ENCODE assay signal across 22 mouse cellular contexts in the genomic region with DNA sequence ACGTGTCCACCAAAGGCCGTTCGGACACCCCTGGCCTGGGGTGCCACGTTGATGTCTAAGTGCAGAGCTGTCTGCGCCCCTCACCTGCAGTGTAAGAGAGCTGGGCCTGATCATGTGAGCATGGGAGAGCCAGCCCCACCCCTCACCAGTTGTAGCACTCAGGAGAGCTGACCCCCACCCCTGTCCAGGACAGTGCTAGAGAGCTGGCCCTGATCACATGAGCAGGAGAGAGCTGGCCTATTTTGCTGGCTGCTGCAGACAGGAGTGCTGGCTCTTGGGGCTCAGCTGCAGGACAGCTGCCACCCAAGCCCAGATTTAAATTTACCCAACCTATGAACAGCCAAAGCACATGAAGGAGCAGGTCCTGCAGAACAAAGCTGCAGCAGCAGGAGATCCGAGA. TPM values are rescaled to one million over a fixed set of nuclear protein-coding genes. Genes with fewer than 3 reads are reported as not detected.
DNase-seq lines count a peak whose midpoint lies in the region; ATAC-seq and TF ChIP-seq lines count a peak whose summit lies in the region.
"Had no signal": no experiment of that assay in that cellular context is flagged by ENCODE, and none has a peak within 500 bp of the region (broad histone marks: within the 10 kb centered on the region; RNA-seq: fewer than 3 reads in every experiment).

No protein-coding gene starts in this region.

- peaks cover 49% of the 10 kb centered on the region for H3K4me1 ChIP-seq in heart, embryonic 13.5 days
- no peaks in the 10 kb centered on the region for H3K4me1 ChIP-seq in heart, adult 2 months (ENCODE audit: control insufficient read depth, insufficient read depth, low read length)
- no peaks in the 10 kb centered on the region; the same call in 1 of the 2 replicates for H3K4me1 ChIP-seq in bone marrow, adult 2 months (ENCODE audit: control insufficient read depth, insufficient read depth, low read length)
- H3K4me1 ChIP-seq in hindbrain, embryonic 13.5 days (replicated peaks), result peaks cover 13% of the 10 kb centered on the region
- no peaks in the 10 kb centered on the region for H3K4me1 ChIP-seq in midbrain, embryonic 14.5 days (ENCODE audit: control insufficient read depth, insufficient read depth, low read length)
- H3K4me1 ChIP-seq: embryonic facial prominence, embryonic 15.5 days had no signal

- no peaks in the 10 kb centered on the region for H3K9me3 ChIP-seq in heart, embryonic 13.5 days
- no peaks in the 10 kb centered on the region for H3K9me3 ChIP-seq in hindbrain, embryonic 13.5 days
- H3K9me3 ChIP-seq in midbrain, embryonic 14.5 days (ENCODE audit: control insufficient read depth, low read length), result no peaks in the 10 kb centered on the region
- H3K9me3 ChIP-seq: embryonic facial prominence, embryonic 15.5 days had no signal

- WGBS in heart, embryonic 13.5 days, result 76% methylated on average over 6 of the region's 6 CpGs
- 79% methylated on average over 6 of the region's 6 CpGs for WGBS in heart, adult 2 months
- WGBS in bone marrow, adult 2 months, result 90% methylated on average over 6 of the region's 6 CpGs
- 85% methylated on average over 6 of the region's 6 CpGs for WGBS in hindbrain, embryonic 13.5 days
- 82% methylated on average over 6 of the region's 6 CpGs for WGBS in midbrain, embryonic 14.5 days

- 0 out of 2 replicates have a peak, but pooled peaks have one; percentile 5 for ATAC-seq in heart, embryonic 13.5 days (ENCODE audit: extremely low read depth, insufficient number of reproducible peaks, low FRiP score, low TSS enrichment)
- ATAC-seq in hindbrain, embryonic 13.5 days (ENCODE audit: low FRiP score), result peak; percentile 32; the same call in 1 of the 2 replicates
- ATAC-seq in midbrain, embryonic 14.5 days (ENCODE audit: low FRiP score, low TSS enrichment), result 0 out of 2 replicates have a peak, but pooled peaks have one; percentile 8
- ATAC-seq: forebrain, embryonic 16.5 days; Patski had no signal

- no peaks in the 10 kb centered on the region for H3K79me2 ChIP-seq in heart, adult 2 months (replicated peaks; ENCODE audit: control insufficient read depth, insufficient read depth, low read length)

- TF ChIP-seq POLR2A in heart, adult 2 months (IDR thresholded peaks at IDR 0.05; ENCODE audit: insufficient read depth, low read depth, low read length), result no peak
- 0 out of 2 replicates have a peak, but pooled peaks have one; percentile 27 for TF ChIP-seq POLR2A in bone marrow, adult 2 months (IDR thresholded peaks at IDR 0.05; ENCODE audit: borderline replicate concordance, control insufficient read depth, low read depth, low read length)

- peaks cover 38% of the 10 kb centered on the region for H3K36me3 ChIP-seq in heart, embryonic 13.5 days
- H3K36me3 ChIP-seq in heart, adult 2 months (ENCODE audit: control insufficient read depth, insufficient read depth, low read length), result no peaks in the 10 kb centered on the region; the same call in 1 of the 2 replicates
- H3K36me3 ChIP-seq in hindbrain, embryonic 13.5 days, result peaks cover 30% of the 10 kb centered on the region; the same call in 1 of the 2 replicates
- peaks cover 7% of the 10 kb centered on the region; the same call in 1 of the 2 replicates for H3K36me3 ChIP-seq in midbrain, embryonic 14.5 days (ENCODE audit: control insufficient read depth, insufficient read depth, low read length)

- no peak for TF ChIP-seq CTCF in heart, adult 2 months (IDR thresholded peaks at IDR 0.05)
- TF ChIP-seq CTCF in bone marrow, adult 2 months (IDR thresholded peaks at IDR 0.05; ENCODE audit: control insufficient read depth, insufficient read depth, low read length), result no peak

- H3K27ac ChIP-seq in heart, embryonic 13.5 days (replicated peaks), result no peak overlapping the region
- H3K27ac ChIP-seq in heart, adult 2 months, result no peak overlapping the region
- no peak overlapping the region for H3K27ac ChIP-seq in bone marrow, adult 2 months (ENCODE audit: control insufficient read depth, insufficient read depth, low read depth, low read length, poor library complexity)
- H3K27ac ChIP-seq in hindbrain, embryonic 13.5 days, result no peak overlapping the region
- H3K27ac ChIP-seq in midbrain, embryonic 14.5 days (replicated peaks; ENCODE audit: low read depth, low read length), result no peak overlapping the region
- H3K27ac ChIP-seq: embryonic facial prominence, embryonic 15.5 days; gastrocnemius, adult 2 months; liver, embryonic 14.5 days had no signal

- intact Hi-C loops in heart, adult 2 months (cut with DNase I), result no loop called here
- intact Hi-C loops in left cerebral cortex, postnatal 36 days (cut with DNase I), result no loop called here

- H3K27me3 ChIP-seq in heart, embryonic 13.5 days (replicated peaks), result no peaks in the 10 kb centered on the region
- no peaks in the 10 kb centered on the region for H3K27me3 ChIP-seq in heart, adult 2 months (ENCODE audit: control insufficient read depth, insufficient read depth, low read length)
- H3K27me3 ChIP-seq in hindbrain, embryonic 13.5 days, result no peaks in the 10 kb centered on the region
- H3K27me3 ChIP-seq in midbrain, embryonic 14.5 days (ENCODE audit: control insufficient read depth, insufficient read depth, low read length), result no peaks in the 10 kb centered on the region
- H3K27me3 ChIP-seq: embryonic facial prominence, embryonic 15.5 days; Patski had no signal

- no peak for DNase-seq in heart, adult 2 months
- peak; percentile 9 for DNase-seq in midbrain, embryonic 14.5 days
- DNase-seq in cerebellum, postnatal 4 days (ENCODE audit: low spot score in 2 of 2), result no peak
- no peak for DNase-seq in adrenal gland, postnatal 25 days
- no peak for DNase-seq in left cerebral cortex, postnatal 36 days (ENCODE audit: low spot score in 2 of 2)
- DNase-seq: cerebellum, adult 11-12 months; gastrocnemius, adult 2 months; heart, postnatal 36 days; kidney, adult 11 months; kidney, postnatal 14 days; lung, postnatal 10 days; thymus, postnatal 4 days had no signal

- H3K9ac ChIP-seq in heart, embryonic 13.5 days, result no peak overlapping the region
- H3K9ac ChIP-seq in heart, adult 2 months (ENCODE audit: low read depth, low read length), result no peak overlapping the region
- H3K9ac ChIP-seq in hindbrain, embryonic 13.5 days, result no peak overlapping the region
- H3K9ac ChIP-seq in midbrain, embryonic 14.5 days (replicated peaks; ENCODE audit: low read length), result no peak overlapping the region
- H3K9ac ChIP-seq: embryonic facial prominence, embryonic 15.5 days; liver, embryonic 14.5 days had no signal

- no peak for TF ChIP-seq EP300 in heart, adult 2 months (IDR thresholded peaks at IDR 0.05; ENCODE audit: insufficient read depth, low read depth, low read length)

- no peak overlapping the region for H3K4me3 ChIP-seq in heart, embryonic 13.5 days
- no peak overlapping the region for H3K4me3 ChIP-seq in heart, adult 2 months
- no peak overlapping the region for H3K4me3 ChIP-seq in bone marrow, adult 2 months (replicated peaks; ENCODE audit: control insufficient read depth, low read depth, low read length)
- no peak overlapping the region for H3K4me3 ChIP-seq in hindbrain, embryonic 13.5 days
- no peak overlapping the region for H3K4me3 ChIP-seq in midbrain, embryonic 14.5 days (replicated peaks; ENCODE audit: low read depth, low read length)
- H3K4me3 ChIP-seq: embryonic facial prominence, embryonic 15.5 days; gastrocnemius, adult 2 months had no signal

- H3K4me2 ChIP-seq in heart, embryonic 13.5 days, result no peak overlapping the region
- no peak overlapping the region for H3K4me2 ChIP-seq in hindbrain, embryonic 13.5 days
- H3K4me2 ChIP-seq in midbrain, embryonic 14.5 days (ENCODE audit: low read length), result no peak overlapping the region
- H3K4me2 ChIP-seq: embryonic facial prominence, embryonic 15.5 days had no signal

RNA-seq across cellular contexts. Expression of a gene that starts 57.6 kb away (rescaled TPM):
- 44.0 and 47.2 TPM in 2 replicates for polyA plus RNA-seq in heart, embryonic 13.5 days (2015; fragmentation: Nextera tagmentation; extraction: Ambion mirVana)
- 10 to 100 TPM; 22.1 to 25.6 TPM for total RNA-seq in heart, adult 2 months (2021)
- polyA plus RNA-seq in heart, adult 2 months (2012; rRNA removed), result 17.8 and 25.7 TPM in 2 replicates
- polyA plus RNA-seq in bone marrow, adult 2 months (2011; ENCODE audit: insufficient read depth, insufficient read length, low replicate concordance, missing spikeins), result 3.0 and 6.4 TPM in 2 replicates
- 28.0 and 29.1 TPM in 2 replicates for polyA plus RNA-seq in hindbrain, embryonic 13.5 days (2015; fragmentation: Nextera tagmentation; extraction: Ambion mirVana)
- 26.9 and 33.9 TPM in 2 replicates for polyA plus RNA-seq in midbrain, embryonic 14.5 days (2014; fragmentation: Nextera tagmentation; extraction: Ambion mirVana)
- total RNA-seq in adrenal gland, postnatal 25 days (2021), result 16.7 and 22.8 TPM in 2 replicates
- 10 to 100 TPM; 25.3 to 26.6 TPM for total RNA-seq in left cerebral cortex, postnatal 36 days (2021)

RNA-seq across cellular contexts. Expression of a gene that starts 58.3 kb away (rescaled TPM):
- 0.27 and 0.28 TPM in 2 replicates for polyA plus RNA-seq in heart, embryonic 13.5 days (2015; fragmentation: Nextera tagmentation; extraction: Ambion mirVana)
- total RNA-seq in heart, adult 2 months (2021), result not detected
- polyA plus RNA-seq in heart, adult 2 months (2012; rRNA removed), result 0.06 TPM in 1 of 2 replicates, not detected in the other
- polyA plus RNA-seq in bone marrow, adult 2 months (2011; ENCODE audit: insufficient read depth, insufficient read length, low replicate concordance, missing spikeins), result 0.22 TPM in 1 of 2 replicates, not detected in the other
- polyA plus RNA-seq in hindbrain, embryonic 13.5 days (2015; fragmentation: Nextera tagmentation; extraction: Ambion mirVana), result 0.25 and 0.26 TPM in 2 replicates
- 0.08 and 0.12 TPM in 2 replicates for polyA plus RNA-seq in midbrain, embryonic 14.5 days (2014; fragmentation: Nextera tagmentation; extraction: Ambion mirVana)
- total RNA-seq in adrenal gland, postnatal 25 days (2021), result 0.06 TPM in 1 of 2 replicates, not detected in the other
- total RNA-seq in left cerebral cortex, postnatal 36 days (2021), result under 1 TPM; 0.05 TPM
- total RNA-seq: common myeloid progenitor, adult 5-6 weeks; gastrocnemius, adult 2 months; heart, postnatal 36 days; megakaryocyte-erythroid progenitor cell, adult 5-6 weeks had no signal
- polyA plus RNA-seq: liver, embryonic 14.5 days; neural tube, embryonic 11.5 days had no signal
